Mouse (Mus musculus): Measurements from ENCODE around the gene Xrcc5. TPM values are rescaled to one million over a fixed set of nuclear protein-coding genes. Genes with fewer than 3 reads are reported as not detected.

Gene Xrcc5
- 16.7 and 18.7 TPM in 2 replicates for polyA plus RNA-seq (2014; fragmentation: Nextera tagmentation; extraction: Ambion mirVana)

GRCm38 (mm10) chr1:72307317-72307798 lies at the start of gene Xrcc5:
Xrcc5 (plus strand) TSS chr1:72307421.
- Histone ChIP-seq H3K4me3 (replicated peaks; ENCODE audit: low read length) (peak within 1 kb of the TSS; percentile 52), H3K4me1 (replicated peaks; ENCODE audit: control insufficient read depth, insufficient read depth, low read length) (peaks cover 9% of the 10 kb centered on the region), H3K9ac (peak within 1 kb of the TSS; percentile 75), H3K9me3 (ENCODE audit: control insufficient read depth, low read length) (no peaks in the 10 kb centered on the region), H3K36me3 (replicated peaks; ENCODE audit: control insufficient read depth, insufficient read depth) (no peaks in the 10 kb centered on the region), H3K4me2 (replicated peaks) (peak within 1 kb of the TSS; percentile 67), H3K27ac (peak within 1 kb of the TSS; percentile 88), H3K27me3 (ENCODE audit: control insufficient read depth, insufficient read depth, low read length) (no peaks in the 10 kb centered on the region)
- DNase-seq (ENCODE audit: low spot score), result peak; percentile 98
- peak; percentile 98 for ATAC-seq (ENCODE audit: low FRiP score)
- 0% methylated on average over 21 of the region's 21 CpGs for WGBS

GRCm38 (mm10) chr1:72263099-72263498 lies 44.1 kb upstream of the Xrcc5 start:
- ATAC-seq (ENCODE audit: low FRiP score) (no peak), DNase-seq (ENCODE audit: low spot score) (no peak)
- Histone ChIP-seq H3K9ac (no peak overlapping the region), H3K4me3 (replicated peaks; ENCODE audit: low read length) (no peak overlapping the region), H3K4me2 (replicated peaks) (no peak overlapping the region), H3K4me1 (replicated peaks; ENCODE audit: control insufficient read depth, insufficient read depth, low read length) (no peaks in the 10 kb centered on the region), H3K9me3 (ENCODE audit: control insufficient read depth, low read length) (no peaks in the 10 kb centered on the region), H3K27ac (no peak overlapping the region), H3K27me3 (ENCODE audit: control insufficient read depth, insufficient read depth, low read length) (no peaks in the 10 kb centered on the region), H3K36me3 (replicated peaks; ENCODE audit: control insufficient read depth, insufficient read depth) (peaks cover 14% of the 10 kb centered on the region; the same call in 1 of the 2 replicates)
- WGBS, result 95% methylated on average over 3 of the region's 3 CpGs

GRCm38 (mm10) chr1:72278085-72278484 lies 29.1 kb upstream of the Xrcc5 start:
- Histone ChIP-seq H3K36me3 (replicated peaks; ENCODE audit: control insufficient read depth, insufficient read depth) (0 out of 2 replicates have a peak, but pooled peaks cover 3% of the 10 kb centered on the region), H3K4me2 (replicated peaks) (no peak overlapping the region), H3K9ac (no peak overlapping the region), H3K27me3 (ENCODE audit: control insufficient read depth, insufficient read depth, low read length) (no peaks in the 10 kb centered on the region), H3K4me1 (replicated peaks; ENCODE audit: control insufficient read depth, insufficient read depth, low read length) (no peaks in the 10 kb centered on the region), H3K4me3 (replicated peaks; ENCODE audit: low read length) (no peak overlapping the region), H3K9me3 (ENCODE audit: control insufficient read depth, low read length) (no peaks in the 10 kb centered on the region), H3K27ac (no peak overlapping the region)
- ATAC-seq (ENCODE audit: low FRiP score) (no peak), DNase-seq (ENCODE audit: low spot score) (no peak)
- 95% methylated on average over 3 of the region's 3 CpGs for WGBS

DNA sequence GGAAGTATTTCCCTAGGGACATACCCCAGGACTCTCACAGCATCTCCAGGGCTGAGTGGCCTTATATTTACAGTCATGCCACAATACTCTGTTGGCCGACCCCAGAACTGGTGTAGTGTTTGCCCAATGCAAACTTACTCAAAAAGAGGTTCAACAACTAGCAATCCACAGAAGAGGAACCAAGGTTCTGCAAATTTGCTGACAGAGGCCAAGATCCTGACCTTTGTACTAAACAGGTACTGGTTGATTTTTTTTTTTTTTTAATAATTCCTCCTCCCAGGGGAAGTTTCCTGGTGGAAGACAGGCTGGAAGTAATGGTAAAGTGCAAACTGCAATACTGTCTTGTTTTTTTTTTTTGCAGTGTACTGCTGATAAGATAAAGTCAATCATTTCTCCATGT lies 24.6 kb upstream of the Xrcc5 start:
- 78% methylated on average over 1 of the region's 1 CpGs for WGBS

GRCm38 (mm10) chr1:72283992-72284485 lies 23.2 kb upstream of the Xrcc5 start, which contains the start of the genes Pecr and Tmem169:
Pecr (minus strand) TSS chr1:72284314.
Tmem169 (plus strand) TSS chr1:72284369.
- peak; percentile 98 for ATAC-seq (ENCODE audit: low FRiP score)
- H3K27me3 ChIP-seq (ENCODE audit: control insufficient read depth, insufficient read depth, low read length), result no peaks in the 10 kb centered on the region
- peak; percentile 93 for DNase-seq (ENCODE audit: low spot score)
- H3K36me3 ChIP-seq (replicated peaks; ENCODE audit: control insufficient read depth, insufficient read depth), result peaks cover 10% of the 10 kb centered on the region
- H3K27ac ChIP-seq, result peak within 1 kb of the TSS; percentile 95
- peak within 1 kb of the TSS; percentile 47 for H3K4me3 ChIP-seq (replicated peaks; ENCODE audit: low read length)
- H3K9me3 ChIP-seq (ENCODE audit: control insufficient read depth, low read length), result no peaks in the 10 kb centered on the region
- H3K9ac ChIP-seq, result peak within 1 kb of the TSS; percentile 89
- under 1% methylated on average over 30 of the region's 30 CpGs for WGBS
- H3K4me2 ChIP-seq (replicated peaks), result peak within 1 kb of the TSS; percentile 82
- H3K4me1 ChIP-seq (replicated peaks; ENCODE audit: control insufficient read depth, insufficient read depth, low read length), result peaks cover 27% of the 10 kb centered on the region

More for the DNA sequence above, 24.6 kb upstream of the Xrcc5 start:
- H3K4me1 ChIP-seq (replicated peaks; ENCODE audit: control insufficient read depth, insufficient read depth, low read length), result peaks cover 25% of the 10 kb centered on the region
- no peaks in the 10 kb centered on the region for H3K36me3 ChIP-seq (replicated peaks; ENCODE audit: control insufficient read depth, insufficient read depth)
- no peak overlapping the region for H3K9ac ChIP-seq
- no peak for DNase-seq (ENCODE audit: low spot score)
- H3K4me3 ChIP-seq (replicated peaks; ENCODE audit: low read length), result no peak overlapping the region
- no peak overlapping the region for H3K27ac ChIP-seq
- H3K4me2 ChIP-seq (replicated peaks), result no peak overlapping the region
- H3K9me3 ChIP-seq (ENCODE audit: control insufficient read depth, low read length), result no peaks in the 10 kb centered on the region
- no peak for ATAC-seq (ENCODE audit: low FRiP score)
- H3K27me3 ChIP-seq (ENCODE audit: control insufficient read depth, insufficient read depth, low read length), result no peaks in the 10 kb centered on the region

GRCm38 (mm10) chr1:72284539-72284938 lies 22.7 kb upstream of the Xrcc5 start:
- H3K27me3 ChIP-seq (ENCODE audit: control insufficient read depth, insufficient read depth, low read length), result no peaks in the 10 kb centered on the region
- peak overlapping the region; percentile 89 for H3K9ac ChIP-seq
- WGBS, result 3% methylated on average over 5 of the region's 5 CpGs
- peak overlapping the region; percentile 95 for H3K27ac ChIP-seq
- H3K36me3 ChIP-seq (replicated peaks; ENCODE audit: control insufficient read depth, insufficient read depth), result peaks cover 13% of the 10 kb centered on the region
- peak; percentile 59 for ATAC-seq (ENCODE audit: low FRiP score)
- H3K9me3 ChIP-seq (ENCODE audit: control insufficient read depth, low read length), result no peaks in the 10 kb centered on the region
- peak overlapping the region; percentile 82 for H3K4me2 ChIP-seq (replicated peaks)
- H3K4me3 ChIP-seq (replicated peaks; ENCODE audit: low read length), result peak overlapping the region; percentile 47
- H3K4me1 ChIP-seq (replicated peaks; ENCODE audit: control insufficient read depth, insufficient read depth, low read length), result peaks cover 27% of the 10 kb centered on the region
- DNase-seq (ENCODE audit: low spot score), result peak; percentile 47

- peak; percentile 42 for DNase-seq (ENCODE audit: low spot score)
- Histone ChIP-seq H3K4me2 (replicated peaks) (peak overlapping the region; percentile 82), H3K36me3 (replicated peaks; ENCODE audit: control insufficient read depth, insufficient read depth) (peaks cover 13% of the 10 kb centered on the region), H3K9me3 (ENCODE audit: control insufficient read depth, low read length) (no peaks in the 10 kb centered on the region), H3K27me3 (ENCODE audit: control insufficient read depth, insufficient read depth, low read length) (no peaks in the 10 kb centered on the region), H3K4me3 (replicated peaks; ENCODE audit: low read length) (peak overlapping the region; percentile 47; the same call in 1 of the 2 replicates), H3K4me1 (replicated peaks; ENCODE audit: control insufficient read depth, insufficient read depth, low read length) (peaks cover 27% of the 10 kb centered on the region), H3K9ac (peak overlapping the region; percentile 89), H3K27ac (peak overlapping the region; percentile 95)
- 6% methylated on average over 5 of the region's 5 CpGs for WGBS
- peak; percentile 49 for ATAC-seq (ENCODE audit: low FRiP score)
Observed at GRCm38 (mm10) chr1:72286904-72287303, 20.3 kb upstream of the Xrcc5 start.

- H3K27ac ChIP-seq, result no peak overlapping the region
- no peaks in the 10 kb centered on the region for H3K9me3 ChIP-seq (ENCODE audit: control insufficient read depth, low read length)
- H3K36me3 ChIP-seq (replicated peaks; ENCODE audit: control insufficient read depth, insufficient read depth), result peaks cover 18% of the 10 kb centered on the region
- WGBS, result 92% methylated on average over 4 of the region's 4 CpGs
- DNase-seq (ENCODE audit: low spot score) (no peak), ATAC-seq (ENCODE audit: low FRiP score) (no peak)
- no peak overlapping the region for H3K4me2 ChIP-seq (replicated peaks)
- no peak overlapping the region for H3K9ac ChIP-seq
- H3K4me3 ChIP-seq (replicated peaks; ENCODE audit: low read length), result no peak overlapping the region
- H3K4me1 ChIP-seq (replicated peaks; ENCODE audit: control insufficient read depth, insufficient read depth, low read length), result peaks cover 27% of the 10 kb centered on the region
- H3K27me3 ChIP-seq (ENCODE audit: control insufficient read depth, insufficient read depth, low read length), result no peaks in the 10 kb centered on the region
Observed at GRCm38 (mm10) chr1:72287893-72288292, 19.3 kb upstream of the Xrcc5 start.

DNA sequence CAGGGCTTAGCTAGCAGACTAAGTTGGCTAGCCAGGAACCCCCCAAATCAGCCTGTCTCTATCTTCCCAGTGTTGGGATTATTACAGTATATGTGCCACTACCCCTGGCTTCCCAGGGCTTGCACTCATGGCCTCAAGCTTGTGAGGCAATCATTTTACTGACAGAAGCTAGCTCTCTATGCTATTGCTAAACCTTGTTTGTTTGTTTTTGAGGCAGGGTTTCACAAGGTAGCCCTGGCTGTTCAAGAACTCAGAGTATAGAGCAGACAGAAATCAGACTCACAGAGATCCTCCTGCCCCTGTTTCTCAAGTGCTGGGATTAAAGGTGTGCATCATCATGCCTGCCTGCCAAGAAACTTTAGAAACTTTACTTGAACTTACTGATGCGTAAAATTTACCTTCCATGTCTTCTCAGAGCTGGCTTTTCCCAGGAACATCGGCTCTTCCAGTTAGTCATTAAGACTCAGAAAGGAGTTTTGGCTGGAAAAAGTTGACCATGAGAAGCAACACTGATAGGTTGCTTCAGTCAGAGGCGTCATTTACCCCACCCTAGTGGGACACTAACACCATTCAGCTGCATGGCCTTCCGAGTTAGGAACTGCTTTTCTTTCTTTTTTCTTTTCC lies 18.6 kb upstream of the Xrcc5 start:
- Histone ChIP-seq H3K4me2 (replicated peaks) (no peak overlapping the region), H3K4me3 (replicated peaks; ENCODE audit: low read length) (no peak overlapping the region), H3K9ac (no peak overlapping the region), H3K27me3 (ENCODE audit: control insufficient read depth, insufficient read depth, low read length) (no peaks in the 10 kb centered on the region), H3K4me1 (replicated peaks; ENCODE audit: control insufficient read depth, insufficient read depth, low read length) (peaks cover 27% of the 10 kb centered on the region), H3K9me3 (ENCODE audit: control insufficient read depth, low read length) (no peaks in the 10 kb centered on the region), H3K36me3 (replicated peaks; ENCODE audit: control insufficient read depth, insufficient read depth) (peaks cover 18% of the 10 kb centered on the region), H3K27ac (no peak overlapping the region)
- ATAC-seq (ENCODE audit: low FRiP score), result no peak
- 88% methylated on average over 4 of the region's 4 CpGs for WGBS
- no peak for DNase-seq (ENCODE audit: low spot score)
